Mouse (Mus musculus): Measurements from ENCODE around the gene Smap2.

DNA sequence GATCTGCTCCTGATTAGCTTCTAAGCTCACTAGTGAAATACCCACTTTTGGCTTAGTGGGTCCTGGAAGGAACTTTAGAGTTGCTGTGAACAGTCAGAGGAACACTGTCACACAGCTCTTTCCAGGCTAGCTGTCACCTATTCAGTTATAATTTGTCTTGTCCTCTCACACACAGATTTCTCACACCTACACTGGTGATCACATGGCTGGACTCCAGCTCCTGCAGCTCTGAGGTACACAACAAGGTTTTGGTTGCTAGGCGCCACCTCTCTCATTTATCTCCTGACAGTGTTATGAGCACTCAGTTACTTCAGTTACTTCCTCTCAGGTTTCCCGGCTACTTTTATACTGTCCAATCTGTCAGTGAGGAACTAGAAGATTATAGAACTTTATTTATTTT lies 48.3 kb upstream of the Smap2 start:
- TF ChIP-seq CTCF (IDR thresholded peaks at IDR 0.05; ENCODE audit: low read depth) (no peak), EP300 (IDR thresholded peaks at IDR 0.05; ENCODE audit: low read depth) (no peak)
